Mouse (Mus musculus) C3H10T1/2 (cell line): Measurements from ENCODE around the gene Cyp2a22. TPM values are rescaled to one million over a fixed set of nuclear protein-coding genes. Genes with fewer than 3 reads are reported as not detected.

Source experiments
- polyA plus RNA-seq, 2 experiments: library from polyadenylated mRNA; unstranded; fragments of >200 nt; fragmentation: generic; extraction: Trizol; gene quantifications; one replicate each; pipeline ENCODE4 v1.2.1; 2012; ENCODE audit warnings: missing spikeins in 2 of 2

Cyp2a22 gene
- polyA plus RNA-seq = not detected

GRCm38 (mm10) chr7:26939262-26939661 lies at the start of gene Cyp2a22:
Gene Cyp2a22 (minus strand): TSS chr7:26939384.

Other genes with a start within 250 kb of the Cyp2a22 start
- not detected for gene Cyp2b19, start 182.2 kb downstream of the Cyp2a22 start, polyA plus RNA-seq
- not detected for gene Cyp2g1, start 130.5 kb downstream of the Cyp2a22 start, polyA plus RNA-seq
- not detected for gene Cyp2a5, start 104.1 kb downstream of the Cyp2a22 start, polyA plus RNA-seq
- not detected for gene Cyp2a12, start 89.7 kb upstream of the Cyp2a22 start, polyA plus RNA-seq
- gene Cyp2f2, start 180.5 kb upstream of the Cyp2a22 start, polyA plus RNA-seq = 1 to 10 TPM in 1 of 2 experiments, not detected in 1; 1.8 TPM
- gene Cyp2t4, start 214.3 kb upstream of the Cyp2a22 start, polyA plus RNA-seq = under 1 TPM; 0.01 to 0.05 TPM
- 10 to 100 TPM; 77.1 to 78.6 TPM for gene Egln2, start 227.4 kb upstream of the Cyp2a22 start, polyA plus RNA-seq
- gene Rab4b, start 239.5 kb upstream of the Cyp2a22 start, polyA plus RNA-seq = 10 to 100 TPM; 68.8 to 81.2 TPM
- gene Gm21983, start 241.7 kb upstream of the Cyp2a22 start, polyA plus RNA-seq = under 1 TPM in 1 of 2 experiments, not detected in 1; 0.04 TPM
- gene Mia, start 241.8 kb upstream of the Cyp2a22 start, polyA plus RNA-seq = 1 to 10 TPM in 1 of 2 experiments, under 1 TPM in 1; 0.11 to 1.2 TPM